Mouse (Mus musculus): Measurements from ENCODE around the gene Gng3. TPM values are rescaled to one million over a fixed set of nuclear protein-coding genes. Genes with fewer than 3 reads are reported as not detected.

The Gng3 gene
- total RNA-seq, 2 experiments from 2014 or later, result 319 to 328 TPM

Small RNA genes within 50 kb of the gene (microRNA-seq; reads per million reads assigned to microRNA genes)
- gene Mir5136, result not detected

Other genes with a start within 250 kb of the Gng3 start
- gene Slc22a8, start 247.9 kb downstream of the Gng3 start, total RNA-seq (2021), result 10 to 100 TPM; 19.9 to 20.2 TPM
- gene Slc22a6, start 221.2 kb downstream of the Gng3 start, total RNA-seq (2021), result 1 to 10 TPM; 4.9 to 5.9 TPM
- 100 to 1,000 TPM; 119 to 128 TPM for gene Chrm1, start 175.4 kb downstream of the Gng3 start, total RNA-seq (2021)
- gene Slc3a2, start 115.8 kb downstream of the Gng3 start, total RNA-seq (2021), result 100 to 1,000 TPM; 195 to 198 TPM
- gene Wdr74, start 103.4 kb downstream of the Gng3 start, total RNA-seq (2021), result 10 to 100 TPM; 47.3 to 47.4 TPM
- 1 to 10 TPM; 1.3 to 2.2 TPM for gene 1700092M07Rik, start 98.5 kb downstream of the Gng3 start, total RNA-seq (2021)
- gene Stx5a, start 97.8 kb downstream of the Gng3 start, total RNA-seq (2021), result 10 to 100 TPM; 68.1 to 69.0 TPM
- gene Nxf1, start 82.1 kb downstream of the Gng3 start, total RNA-seq (2021), result 10 to 100 TPM; 72.7 to 76.2 TPM
- 10 to 100 TPM; 87.9 to 93.9 TPM for gene Tmem223, start 68.2 kb downstream of the Gng3 start, total RNA-seq (2021)
- 1 to 10 TPM; 7.2 to 8.9 TPM for gene Tmem179b, start 64.7 kb downstream of the Gng3 start, total RNA-seq (2021)
- gene Taf6l, start 52.8 kb downstream of the Gng3 start, total RNA-seq (2021), result 10 to 100 TPM; 16.4 to 17.8 TPM
- 100 to 1,000 TPM; 109 to 110 TPM for gene Polr2g, start 40.6 kb downstream of the Gng3 start, total RNA-seq (2021)
- gene Zbtb3, start 36.6 kb downstream of the Gng3 start, total RNA-seq (2021), result 1 to 10 TPM; 4.5 to 5.5 TPM
- 10 to 100 TPM; 27.7 to 29.0 TPM for gene Ttc9c, start 19.9 kb downstream of the Gng3 start, total RNA-seq (2021)
- 10 to 100 TPM; 98.6 to 98.9 TPM for gene Hnrnpul2, start 19.2 kb downstream of the Gng3 start, total RNA-seq (2021)
- gene AC129217.1, start 9.4 kb downstream of the Gng3 start, total RNA-seq (2021), result 1 to 10 TPM in 1 of 2 experiments, not detected in 1; 1.9 TPM
- 10 to 100 TPM; 96.1 to 97.0 TPM for gene Bscl2, start 1.7 kb downstream of the Gng3 start, total RNA-seq (2021)
- 1 to 10 TPM in 1 of 2 experiments, under 1 TPM in 1; 0.43 to 1.0 TPM for gene Lrrn4cl, start 11.6 kb upstream of the Gng3 start, total RNA-seq (2021)
- 100 to 1,000 TPM; 101 TPM for gene Ubxn1, start 32.3 kb upstream of the Gng3 start, total RNA-seq (2021)
- 10 to 100 TPM; 26.1 to 33.3 TPM for gene Uqcc3, start 41.7 kb upstream of the Gng3 start, total RNA-seq (2021)
- gene Lbhd1, start 44.5 kb upstream of the Gng3 start, total RNA-seq (2021), result 1 to 10 TPM; 3.4 to 7.9 TPM
- not detected for gene Gm49403, start 44.7 kb upstream of the Gng3 start, total RNA-seq (2021)
- 10 to 100 TPM; 19.5 to 23.4 TPM for gene 1810009A15Rik, start 49.7 kb upstream of the Gng3 start, total RNA-seq (2021)
- 1 to 10 TPM in 1 of 2 experiments, not detected in 1; 1.7 TPM for gene Gm49416, start 49.7 kb upstream of the Gng3 start, total RNA-seq (2021)
- 10 to 100 TPM; 22.0 to 23.1 TPM for gene Ints5, start 53.8 kb upstream of the Gng3 start, total RNA-seq (2021)
- 10 to 100 TPM; 94.4 to 96.8 TPM for gene Ganab, start 58.9 kb upstream of the Gng3 start, total RNA-seq (2021)
- 100 to 1,000 TPM; 141 to 144 TPM for gene B3gat3, start 81.2 kb upstream of the Gng3 start, total RNA-seq (2021)
- 1 to 10 TPM; 2.1 to 2.4 TPM for gene Rom1, start 90.2 kb upstream of the Gng3 start, total RNA-seq (2021)
- 1 to 10 TPM; 7.5 to 8.5 TPM for gene Eml3, start 90.4 kb upstream of the Gng3 start, total RNA-seq (2021)
- gene Mta2, start 102.7 kb upstream of the Gng3 start, total RNA-seq (2021), result 10 to 100 TPM; 50.2 to 52.4 TPM
- gene Tut1, start 114.7 kb upstream of the Gng3 start, total RNA-seq (2021), result 10 to 100 TPM; 14.6 to 16.0 TPM
- gene Eef1g, start 127.8 kb upstream of the Gng3 start, total RNA-seq (2021), result 100 to 1,000 TPM; 228 to 251 TPM
- gene Ahnak, start 150.1 kb upstream of the Gng3 start, total RNA-seq (2021), result 10 to 100 TPM; 14.5 to 17.8 TPM
- not detected for gene Scgb1a1, start 248.8 kb upstream of the Gng3 start, total RNA-seq (2021)